Mouse (Mus musculus): ENCODE data around the gene Foxf1.

Foxf1 gene

GRCm38 (mm10) chr8:121130522-121130921 is 46.3 kb downstream of the Foxf1 start:
- no peak for DNase-seq (ENCODE audit: low read depth)

DNA sequence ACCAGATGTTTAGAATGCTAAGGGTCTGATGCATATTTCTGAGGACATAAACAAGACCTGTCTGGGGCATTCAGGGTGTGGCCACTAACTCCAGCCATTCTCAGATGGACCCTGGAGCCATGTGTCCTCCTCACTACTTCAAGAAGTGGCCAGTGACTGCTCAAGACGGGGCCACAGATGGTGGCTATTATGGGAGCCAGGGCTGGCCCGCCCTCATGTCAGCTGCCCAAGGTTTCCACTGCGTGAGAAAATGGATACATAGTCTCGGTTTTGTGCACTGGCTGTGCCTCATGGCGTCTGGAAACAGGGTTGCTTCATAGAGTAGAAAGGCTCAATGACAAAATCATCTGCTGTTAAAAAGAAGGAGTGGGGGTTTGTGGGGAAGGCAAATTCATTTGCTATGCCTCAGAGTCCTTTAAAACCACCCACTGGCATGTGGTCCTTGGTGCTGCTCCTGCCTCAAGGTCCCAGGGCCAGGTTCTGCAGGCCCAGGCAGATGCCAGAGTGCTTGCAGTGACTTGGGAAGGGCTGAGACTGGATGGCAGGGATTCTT is 48.9 kb downstream of the Foxf1 start:
- DNase-seq (ENCODE audit: low read depth), result peak; percentile 79

GRCm38 (mm10) chr8:121134102-121134501 is 49.9 kb downstream of the Foxf1 start:
- no peak for DNase-seq (ENCODE audit: low read depth)

- DNase-seq (ENCODE audit: low read depth), result no peak
Measured at GRCm38 (mm10) chr8:121134512-121134911, 50.3 kb downstream of the Foxf1 start.

GRCm38 (mm10) chr8:121136856-121137255 is 52.7 kb downstream of the Foxf1 start:
- DNase-seq (ENCODE audit: low read depth), result no peak
